Mouse (Mus musculus): ENCODE measurements around the gene Sprr3. TPM values are rescaled to one million over a fixed set of nuclear protein-coding genes. Genes with fewer than 3 reads are reported as not detected.

The Sprr3 gene
- polyA plus RNA-seq, 1 experiment from 2014 or later, result not detected

- H3K27ac ChIP-seq (replicated peaks), result no peak within 1 kb of the TSS
- H3K36me3 ChIP-seq, result no peaks in the 10 kb centered on the region
- ATAC-seq (ENCODE audit: low FRiP score), result no peak
- no peak within 1 kb of the TSS for H3K4me3 ChIP-seq (replicated peaks)
- no peaks in the 10 kb centered on the region for H3K4me1 ChIP-seq
- H3K9ac ChIP-seq (replicated peaks), result no peak within 1 kb of the TSS
- 91% methylated on average over 3 of the region's 3 CpGs for WGBS
- H3K27me3 ChIP-seq (replicated peaks), result no peaks in the 10 kb centered on the region
- no peak within 1 kb of the TSS for H3K4me2 ChIP-seq
- H3K9me3 ChIP-seq (replicated peaks), result no peaks in the 10 kb centered on the region
Observed at GRCm38 (mm10) chr3:92438689-92439088, 19.8 kb downstream of the Sprr3 start, which contains the start of gene Sprr1b. TSS of gene Sprr1b (minus strand) at chr3:92438789.

- no peak for ATAC-seq (ENCODE audit: low FRiP score)
- Histone ChIP-seq H3K27me3 (replicated peaks) (no peaks in the 10 kb centered on the region), H3K9ac (replicated peaks) (no peak within 1 kb of the TSS), H3K27ac (replicated peaks) (no peak within 1 kb of the TSS), H3K36me3 (no peaks in the 10 kb centered on the region), H3K4me1 (no peaks in the 10 kb centered on the region), H3K4me3 (replicated peaks) (no peak within 1 kb of the TSS), H3K4me2 (no peak within 1 kb of the TSS), H3K9me3 (replicated peaks) (no peaks in the 10 kb centered on the region)
- WGBS, result 83% methylated on average over 2 of the region's 2 CpGs
Observed at GRCm38 (mm10) chr3:92432282-92432681, 26.2 kb downstream of the Sprr3 start, which contains the start of gene Sprr2k. TSS of gene Sprr2k (plus strand) at chr3:92432582.

GRCm38 (mm10) chr3:92429323-92429722 lies 29.2 kb downstream of the Sprr3 start, which contains the start of gene Gm9774:
TSS of gene Gm9774 (minus strand) at chr3:92429423.
- H3K27me3 ChIP-seq (replicated peaks), result no peaks in the 10 kb centered on the region
- H3K36me3 ChIP-seq, result no peaks in the 10 kb centered on the region
- no peak within 1 kb of the TSS for H3K9ac ChIP-seq (replicated peaks)
- H3K4me3 ChIP-seq (replicated peaks), result no peak within 1 kb of the TSS
- no peaks in the 10 kb centered on the region for H3K9me3 ChIP-seq (replicated peaks)
- 92% methylated on average over 6 of the region's 6 CpGs for WGBS
- no peak within 1 kb of the TSS for H3K27ac ChIP-seq (replicated peaks)
- H3K4me1 ChIP-seq, result no peaks in the 10 kb centered on the region
- ATAC-seq (ENCODE audit: low FRiP score), result no peak
- H3K4me2 ChIP-seq, result no peak within 1 kb of the TSS

GRCm38 (mm10) chr3:92417782-92418181 lies 40.7 kb downstream of the Sprr3 start, which contains the start of gene Sprr2j-ps:
TSS of gene Sprr2j-ps (plus strand) at chr3:92418082.
- no peak for ATAC-seq (ENCODE audit: low FRiP score)
- Histone ChIP-seq H3K9me3 (replicated peaks) (no peaks in the 10 kb centered on the region), H3K4me2 (no peak within 1 kb of the TSS), H3K4me1 (no peaks in the 10 kb centered on the region), H3K27me3 (replicated peaks) (no peaks in the 10 kb centered on the region), H3K4me3 (replicated peaks) (no peak within 1 kb of the TSS), H3K9ac (replicated peaks) (no peak within 1 kb of the TSS), H3K36me3 (no peaks in the 10 kb centered on the region), H3K27ac (replicated peaks) (no peak within 1 kb of the TSS)
- WGBS, result 91% methylated on average over 2 of the region's 2 CpGs

GRCm38 (mm10) chr3:92407691-92408090 lies 50.8 kb downstream of the Sprr3 start, which contains the start of gene Sprr2i:
TSS of gene Sprr2i (plus strand) at chr3:92407991.
- 96% methylated on average over 2 of the region's 2 CpGs for WGBS

More at GRCm38 (mm10) chr3:92407691-92408090, 50.8 kb downstream of the Sprr3 start, which contains the start of gene Sprr2i:
- Histone ChIP-seq H3K9me3 (replicated peaks) (no peaks in the 10 kb centered on the region), H3K4me2 (no peak within 1 kb of the TSS), H3K36me3 (no peaks in the 10 kb centered on the region), H3K4me3 (replicated peaks) (no peak within 1 kb of the TSS), H3K27ac (replicated peaks) (no peak within 1 kb of the TSS), H3K4me1 (no peaks in the 10 kb centered on the region), H3K27me3 (replicated peaks) (no peaks in the 10 kb centered on the region), H3K9ac (replicated peaks) (no peak within 1 kb of the TSS)
- no peak for ATAC-seq (ENCODE audit: low FRiP score)

Other genes with a start within 250 kb of the Sprr3 start
- gene Sprr2a1, start 242.9 kb downstream of the Sprr3 start, polyA plus RNA-seq (2015; fragmentation: Nextera tagmentation; extraction: Ambion mirVana), result 0.80 TPM in 1 of 2 replicates, not detected in the other
- 66.4 TPM in 1 of 2 replicates, not detected in the other for gene Sprr2a2, start 242.8 kb downstream of the Sprr3 start, polyA plus RNA-seq (2015; fragmentation: Nextera tagmentation; extraction: Ambion mirVana)
- gene Sprr2a3, start 173.3 kb downstream of the Sprr3 start, polyA plus RNA-seq (2015; fragmentation: Nextera tagmentation; extraction: Ambion mirVana), result 5.6 TPM in 1 of 2 replicates, not detected in the other
- gene Sprr2b, start 142.1 kb downstream of the Sprr3 start, polyA plus RNA-seq (2015; fragmentation: Nextera tagmentation; extraction: Ambion mirVana), result 0.20 TPM in 1 of 2 replicates, not detected in the other
- 0.38 TPM in 1 of 2 replicates, not detected in the other for gene Sprr2d, start 119.6 kb downstream of the Sprr3 start, polyA plus RNA-seq (2015; fragmentation: Nextera tagmentation; extraction: Ambion mirVana)
- gene Sprr2e, start 106.6 kb downstream of the Sprr3 start, polyA plus RNA-seq (2015; fragmentation: Nextera tagmentation; extraction: Ambion mirVana), result not detected in 2 replicates
- not detected in 2 replicates for gene Sprr2f, start 93.5 kb downstream of the Sprr3 start, polyA plus RNA-seq (2015; fragmentation: Nextera tagmentation; extraction: Ambion mirVana)
- not detected in 2 replicates for gene Sprr2h, start 73.0 kb downstream of the Sprr3 start, polyA plus RNA-seq (2015; fragmentation: Nextera tagmentation; extraction: Ambion mirVana)
- gene Sprr2i, start 50.7 kb downstream of the Sprr3 start, polyA plus RNA-seq (2015; fragmentation: Nextera tagmentation; extraction: Ambion mirVana), result not detected in 2 replicates
- not detected in 2 replicates for gene Sprr2j-ps, start 40.6 kb downstream of the Sprr3 start, polyA plus RNA-seq (2015; fragmentation: Nextera tagmentation; extraction: Ambion mirVana)
- gene Gm9774, start 29.3 kb downstream of the Sprr3 start, polyA plus RNA-seq (2015; fragmentation: Nextera tagmentation; extraction: Ambion mirVana), result 8.1 and 9.3 TPM in 2 replicates
- not detected in 2 replicates for gene Sprr2k, start 26.1 kb downstream of the Sprr3 start, polyA plus RNA-seq (2015; fragmentation: Nextera tagmentation; extraction: Ambion mirVana)
- not detected in 2 replicates for gene Sprr1b, start 19.9 kb downstream of the Sprr3 start, polyA plus RNA-seq (2015; fragmentation: Nextera tagmentation; extraction: Ambion mirVana)
- 0.52 and 1.6 TPM in 2 replicates for gene Sprr1a, start 27.2 kb upstream of the Sprr3 start, polyA plus RNA-seq (2015; fragmentation: Nextera tagmentation; extraction: Ambion mirVana)
- not detected in 2 replicates for gene Sprr4, start 41.8 kb upstream of the Sprr3 start, polyA plus RNA-seq (2015; fragmentation: Nextera tagmentation; extraction: Ambion mirVana)
- gene 2310046K23Rik, start 75.8 kb upstream of the Sprr3 start, polyA plus RNA-seq (2015; fragmentation: Nextera tagmentation; extraction: Ambion mirVana), result not detected in 2 replicates
- gene Ivl, start 115.0 kb upstream of the Sprr3 start, polyA plus RNA-seq (2015; fragmentation: Nextera tagmentation; extraction: Ambion mirVana), result not detected in 2 replicates
- gene Smcp, start 130.3 kb upstream of the Sprr3 start, polyA plus RNA-seq (2015; fragmentation: Nextera tagmentation; extraction: Ambion mirVana), result not detected in 2 replicates
- not detected in 2 replicates for gene 2210017I01Rik, start 148.8 kb upstream of the Sprr3 start, polyA plus RNA-seq (2015; fragmentation: Nextera tagmentation; extraction: Ambion mirVana)
- not detected in 2 replicates for gene Lce6a, start 162.9 kb upstream of the Sprr3 start, polyA plus RNA-seq (2015; fragmentation: Nextera tagmentation; extraction: Ambion mirVana)
- not detected in 2 replicates for gene Lce1a1, start 189.6 kb upstream of the Sprr3 start, polyA plus RNA-seq (2015; fragmentation: Nextera tagmentation; extraction: Ambion mirVana)
- gene Lce1b, start 198.2 kb upstream of the Sprr3 start, polyA plus RNA-seq (2015; fragmentation: Nextera tagmentation; extraction: Ambion mirVana), result not detected in 2 replicates
- not detected in 2 replicates for gene Lce1a2, start 211.6 kb upstream of the Sprr3 start, polyA plus RNA-seq (2015; fragmentation: Nextera tagmentation; extraction: Ambion mirVana)
- gene Lce1c, start 220.5 kb upstream of the Sprr3 start, polyA plus RNA-seq (2015; fragmentation: Nextera tagmentation; extraction: Ambion mirVana), result not detected in 2 replicates
- not detected in 2 replicates for gene Lce1d, start 228.5 kb upstream of the Sprr3 start, polyA plus RNA-seq (2015; fragmentation: Nextera tagmentation; extraction: Ambion mirVana)